Mouse (Mus musculus): ENCODE measurements around the gene Trit1. TPM values are rescaled to one million over a fixed set of nuclear protein-coding genes. Genes with fewer than 3 reads are reported as not detected.
"Not testable (repeated sequence)": the region's sequence is repeated elsewhere in the genome, so short reads cannot be mapped to it uniquely, and the experiment has no call there.

Gene Trit1
- total RNA-seq, 2 experiments from 2014 or later: 8.9 to 9.5 TPM

GRCm38 (mm10) chr4:122998537-122999262 lies 17.7 kb upstream of the Trit1 start:
- DNase-seq: no peak

GRCm38 (mm10) chr4:122999263-122999691 lies 17.1 kb upstream of the Trit1 start:
- DNase-seq: no peak

GRCm38 (mm10) chr4:123000130-123000529 lies 16.3 kb upstream of the Trit1 start:
- DNase-seq: no peak

GRCm38 (mm10) chr4:123000617-123001342 lies 15.6 kb upstream of the Trit1 start:
- DNase-seq: no peak

- no peak for DNase-seq
Observed at GRCm38 (mm10) chr4:123005054-123005966, 11.1 kb upstream of the Trit1 start.

GRCm38 (mm10) chr4:123012501-123012900 lies 3.9 kb upstream of the Trit1 start:
- DNase-seq: not testable (repeated sequence)

GRCm38 (mm10) chr4:123013346-123013945 lies 3.0 kb upstream of the Trit1 start:
- DNase-seq: no peak

- DNase-seq: no peak
Observed at GRCm38 (mm10) chr4:123013949-123014406, 2.4 kb upstream of the Trit1 start.

GRCm38 (mm10) chr4:123014501-123015282 lies 1.7 kb upstream of the Trit1 start:
- DNase-seq: no peak

GRCm38 (mm10) chr4:123021591-123021990 lies 5.2 kb downstream of the Trit1 start:
- DNase-seq: no peak

- no peak for DNase-seq
Observed at GRCm38 (mm10) chr4:123022896-123023295, 6.5 kb downstream of the Trit1 start.

GRCm38 (mm10) chr4:123025418-123025817 lies 9.0 kb downstream of the Trit1 start:
- no peak for DNase-seq

- no peak for DNase-seq
Observed at GRCm38 (mm10) chr4:123026161-123026560, 9.8 kb downstream of the Trit1 start.

GRCm38 (mm10) chr4:123026597-123026996 lies 10.2 kb downstream of the Trit1 start:
- DNase-seq: no peak

GRCm38 (mm10) chr4:123034841-123035240 lies 18.4 kb downstream of the Trit1 start:
- no peak for DNase-seq

GRCm38 (mm10) chr4:123035636-123036035 lies 19.2 kb downstream of the Trit1 start:
- DNase-seq: no peak

GRCm38 (mm10) chr4:123036710-123037109 lies 20.3 kb downstream of the Trit1 start:
- no peak for DNase-seq

GRCm38 (mm10) chr4:123041131-123041530 lies 24.7 kb downstream of the Trit1 start:
- DNase-seq: no peak

- no peak for DNase-seq
Observed at GRCm38 (mm10) chr4:123043858-123044257, 27.5 kb downstream of the Trit1 start.

GRCm38 (mm10) chr4:123044842-123045241 lies 28.4 kb downstream of the Trit1 start:
- no peak for DNase-seq

- no peak for DNase-seq
Observed at GRCm38 (mm10) chr4:123046300-123046699, 29.9 kb downstream of the Trit1 start.

Measured in heart, postnatal 4 days (tissue).